Mouse (Mus musculus): ENCODE results near the gene Rwdd2a. TPM values are rescaled to one million over a fixed set of nuclear protein-coding genes. Genes with fewer than 3 reads are reported as not detected.
"Not testable (repeated sequence)": the region's sequence is repeated elsewhere in the genome, so short reads cannot be mapped to it uniquely, and the experiment has no call there.

The Rwdd2a gene
- total RNA-seq, 2 experiments from 2014 or later: 0.34 TPM; not detected in 1

DNA sequence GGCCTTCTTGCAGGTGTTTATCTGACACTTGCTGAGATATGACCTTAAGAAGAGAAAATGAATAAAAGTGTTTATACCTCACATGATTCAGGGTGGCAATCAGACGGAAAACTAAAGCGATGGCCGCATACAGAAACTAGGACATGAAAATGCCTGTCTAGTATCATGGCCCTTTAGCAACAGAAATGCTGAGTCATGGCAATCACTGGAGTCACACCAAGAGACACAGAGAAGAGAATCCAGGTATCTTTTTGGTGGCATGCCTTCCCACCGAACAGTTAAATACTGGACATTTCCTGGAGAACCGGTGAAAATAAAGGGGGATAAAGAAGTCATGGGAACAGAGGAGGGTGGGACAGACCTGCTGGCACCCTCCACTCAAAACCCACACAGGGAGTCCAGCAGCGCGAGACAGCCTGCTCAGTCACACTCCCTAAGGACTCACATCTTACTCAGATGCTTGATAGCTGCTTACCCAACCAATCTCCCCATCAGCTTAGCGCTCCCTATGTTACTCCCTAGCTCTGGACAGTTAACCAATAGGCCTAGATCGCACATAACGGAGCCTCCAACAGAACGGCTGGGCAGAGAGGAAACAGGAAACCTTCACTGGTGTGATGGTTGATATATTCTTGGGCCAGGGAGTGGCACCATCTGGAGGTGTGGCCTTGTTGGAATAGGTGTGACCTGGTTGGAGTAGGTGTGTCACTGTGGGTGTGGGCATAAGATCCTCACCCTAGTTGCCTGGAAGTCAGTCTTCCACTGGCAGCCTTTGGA, 15.4 kb downstream of the Rwdd2a start:
- ATAC-seq (replicated peaks; ENCODE audit: low FRiP score, poor library complexity, severe bottlenecking): no peak

- ATAC-seq (replicated peaks; ENCODE audit: low FRiP score, poor library complexity, severe bottlenecking): no peak
Observed at GRCm38 (mm10) chr9:86592676-86593668, 21.2 kb downstream of the Rwdd2a start.

- ATAC-seq (replicated peaks; ENCODE audit: low FRiP score, poor library complexity, severe bottlenecking): not testable (repeated sequence)
Observed at GRCm38 (mm10) chr9:86594357-86594767, 22.6 kb downstream of the Rwdd2a start.

- not testable (repeated sequence) for ATAC-seq (replicated peaks; ENCODE audit: low FRiP score, poor library complexity, severe bottlenecking)
Observed at GRCm38 (mm10) chr9:86596983-86597382, 25.2 kb downstream of the Rwdd2a start.

- no peak for ATAC-seq (replicated peaks; ENCODE audit: low FRiP score, poor library complexity, severe bottlenecking)
Observed at GRCm38 (mm10) chr9:86599723-86600303, 28.0 kb downstream of the Rwdd2a start.

DNA sequence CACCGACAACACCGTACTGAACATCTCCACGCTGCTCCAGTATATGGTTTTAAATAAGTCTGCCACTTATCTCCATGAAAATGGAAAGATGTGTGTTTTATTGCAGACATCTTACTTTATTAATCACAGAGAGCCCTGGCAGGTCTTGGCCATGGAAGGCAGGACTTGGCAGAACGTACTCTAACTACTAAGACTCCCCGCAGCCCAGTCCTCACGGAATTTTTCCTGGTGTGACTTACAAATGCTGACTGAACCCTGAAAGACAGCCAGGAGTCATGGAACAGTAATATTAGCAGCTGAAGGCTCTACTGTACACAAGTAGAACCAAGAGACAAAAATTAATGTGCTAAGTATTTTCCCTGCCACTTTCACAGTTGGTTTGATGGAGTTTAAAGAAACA, 34.0 kb downstream of the Rwdd2a start:
- ATAC-seq (replicated peaks; ENCODE audit: low FRiP score, poor library complexity, severe bottlenecking): no peak

DNA sequence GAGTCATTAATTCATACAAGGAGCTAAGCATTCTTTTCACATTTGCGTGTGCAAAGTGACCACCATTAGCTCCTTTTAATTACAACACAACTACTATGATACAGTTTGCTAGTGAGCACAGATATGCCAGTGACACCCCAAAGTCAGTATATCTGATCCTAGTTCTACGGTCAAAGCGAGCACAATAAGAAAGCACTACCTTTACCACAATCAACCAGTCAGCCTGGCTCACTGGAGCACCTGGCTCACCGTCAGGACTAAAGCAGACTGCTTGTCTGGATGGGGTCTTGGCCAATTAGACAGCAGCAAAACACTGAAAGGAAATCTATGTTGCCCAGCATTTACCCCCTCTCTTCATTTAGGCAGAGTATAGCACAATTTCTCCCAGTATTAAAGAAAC, 40.3 kb downstream of the Rwdd2a start:
- ATAC-seq (replicated peaks; ENCODE audit: low FRiP score, poor library complexity, severe bottlenecking): no peak

DNA sequence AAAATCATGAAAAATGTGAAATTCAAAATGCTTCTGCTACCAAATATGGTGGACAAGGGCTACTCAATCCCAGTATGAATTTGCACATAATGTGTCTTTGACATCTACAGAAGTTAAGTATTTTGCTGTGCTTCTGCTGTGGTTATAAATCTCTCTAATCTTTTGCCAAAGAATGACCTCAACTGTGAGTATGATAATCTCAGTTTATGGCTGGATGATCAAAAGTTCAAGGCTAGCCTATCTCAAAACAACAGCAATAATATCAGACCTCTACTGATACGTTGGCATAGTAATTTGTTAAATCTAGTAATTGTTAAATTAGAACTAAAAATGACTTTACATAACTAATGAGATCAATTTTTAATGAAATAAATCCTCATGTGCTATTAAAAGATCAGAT, 44.0 kb downstream of the Rwdd2a start:
- ATAC-seq (replicated peaks; ENCODE audit: low FRiP score, poor library complexity, severe bottlenecking): no peak

- no peak for ATAC-seq (replicated peaks; ENCODE audit: low FRiP score, poor library complexity, severe bottlenecking)
Observed at GRCm38 (mm10) chr9:86617837-86618492, 46.2 kb downstream of the Rwdd2a start.

GRCm38 (mm10) chr9:86619341-86620139, 47.7 kb downstream of the Rwdd2a start:
- no peak for ATAC-seq (replicated peaks; ENCODE audit: low FRiP score, poor library complexity, severe bottlenecking)

- ATAC-seq (replicated peaks; ENCODE audit: low FRiP score, poor library complexity, severe bottlenecking): no peak
Observed at GRCm38 (mm10) chr9:86622062-86622461, 50.3 kb downstream of the Rwdd2a start.

- no peak for ATAC-seq (replicated peaks; ENCODE audit: low FRiP score, poor library complexity, severe bottlenecking)
Observed at GRCm38 (mm10) chr9:86624039-86624438, 52.2 kb downstream of the Rwdd2a start.

Other genes with a start within 250 kb of the Rwdd2a start
- gene Ube2cbp, start 107.0 kb upstream of the Rwdd2a start, total RNA-seq (2015; ENCODE audit: low replicate concordance): 1.5 and 4.2 TPM in 2 replicates
- 0.98 and 2.0 TPM in 2 replicates for gene Ube2cbp, start 107.0 kb upstream of the Rwdd2a start, total RNA-seq (2017; ENCODE audit: low replicate concordance)
- gene Dop1a, start 104.8 kb upstream of the Rwdd2a start, total RNA-seq (2015; ENCODE audit: low replicate concordance): 5.6 and 5.8 TPM in 2 replicates
- 7.2 and 11.0 TPM in 2 replicates for gene Dop1a, start 104.8 kb upstream of the Rwdd2a start, total RNA-seq (2017; ENCODE audit: low replicate concordance)
- 5.8 and 7.3 TPM in 2 replicates for gene Pgm3, start 149 bp upstream of the Rwdd2a start, total RNA-seq (2015; ENCODE audit: low replicate concordance)
- gene Pgm3, start 149 bp upstream of the Rwdd2a start, total RNA-seq (2017; ENCODE audit: low replicate concordance): 1.8 and 2.7 TPM in 2 replicates
- gene Me1, start 124.0 kb downstream of the Rwdd2a start, total RNA-seq (2015; ENCODE audit: low replicate concordance): 0.58 TPM in 1 of 2 replicates, not detected in the other
- gene Me1, start 124.0 kb downstream of the Rwdd2a start, total RNA-seq (2017; ENCODE audit: low replicate concordance): 2.8 TPM in 1 of 2 replicates, not detected in the other
- not detected in 2 replicates for gene Prss35, start 171.7 kb downstream of the Rwdd2a start, total RNA-seq (2015; ENCODE audit: low replicate concordance)
- not detected in 2 replicates for gene Prss35, start 171.7 kb downstream of the Rwdd2a start, total RNA-seq (2017; ENCODE audit: low replicate concordance)